Mouse (Mus musculus): ENCODE measurements around the gene Ermp1.
"Not testable (repeated sequence)": the region's sequence is repeated elsewhere in the genome, so short reads cannot be mapped to it uniquely, and the experiment has no call there.

Gene Ermp1

GRCm38 (mm10) chr19:29596985-29597384, 51.2 kb downstream of the Ermp1 start:
- peak in 1 of 2 experiments; percentile 9 for DNase-seq

- DNase-seq: no peak
Measured at GRCm38 (mm10) chr19:29596276-29596675, 51.9 kb downstream of the Ermp1 start.

- DNase-seq: not testable (repeated sequence)
Measured at GRCm38 (mm10) chr19:29593783-29594182, 54.4 kb downstream of the Ermp1 start.

- no peak for DNase-seq
Measured at GRCm38 (mm10) chr19:29583734-29584133, 64.5 kb downstream of the Ermp1 start.

- no peak for DNase-seq
Measured at GRCm38 (mm10) chr19:29582439-29582838, 65.8 kb downstream of the Ermp1 start.

GRCm38 (mm10) chr19:29566512-29566911, 81.7 kb downstream of the Ermp1 start:
- no peak for DNase-seq

- DNase-seq: peak; percentile 72 to 82
Measured at GRCm38 (mm10) chr19:29563258-29563779, 84.9 kb downstream of the Ermp1 start.

- DNase-seq: peak in 1 of 2 experiments; percentile 19
Measured at GRCm38 (mm10) chr19:29562603-29563002, 85.6 kb downstream of the Ermp1 start.

GRCm38 (mm10) chr19:29562166-29562565, 86.0 kb downstream of the Ermp1 start:
- DNase-seq: peak in 1 of 2 experiments; percentile 8
